Mouse (Mus musculus) kidney, embryonic 16.5 days (tissue): ENCODE results near the gene Rlf. TPM values are rescaled to one million over a fixed set of nuclear protein-coding genes. Genes with fewer than 3 reads are reported as not detected.

Source experiments
- ATAC-seq: fragments of 200-750 bp; cut with Nextera tagmentation; 2 replicates; pipeline ENCODE4 v1.8.0; 2017; ENCODE audit warnings: moderate TSS enrichment; ENCODE audit not compliant: low FRiP score, low TSS enrichment
- H3K27ac ChIP-seq: fragments of 300-500 bp; sonication (generic); 2 replicates; pipeline ENCODE4 v1.5.1; 2014; ENCODE audit warnings: low read length
- H3K27me3 ChIP-seq: fragments of 300-500 bp; sonication (generic); 2 replicates; pipeline ENCODE4 v1.6.1; 2014; ENCODE audit warnings: low read length, control low read depth, mixed read lengths; ENCODE audit not compliant: insufficient read depth
- H3K36me3 ChIP-seq: fragments of 300-500 bp; sonication (generic); 2 replicates; pipeline ENCODE4 v1.6.1; 2014; ENCODE audit warnings: low read length, control low read depth, mixed read lengths; ENCODE audit not compliant: insufficient read depth
- H3K4me1 ChIP-seq: fragments of 300-500 bp; sonication (generic); 2 replicates; pipeline ENCODE4 v1.6.1; 2014; ENCODE audit warnings: low read length, control low read depth, mixed read lengths; ENCODE audit not compliant: insufficient read depth
- H3K4me2 ChIP-seq: fragments of 300-500 bp; sonication (generic); replicated peaks from 2 replicates; pipeline ENCODE4 v1.6.1; 2014; ENCODE audit warnings: low read depth, low read length
- H3K4me3 ChIP-seq: fragments of 300-500 bp; sonication (generic); 2 replicates; pipeline ENCODE4 v1.5.1; 2014; ENCODE audit warnings: mild to moderate bottlenecking, low read length
- H3K9ac ChIP-seq: fragments of 300-500 bp; sonication (generic); replicated peaks from 2 replicates; pipeline ENCODE4 v1.6.1; 2014; ENCODE audit warnings: low read length
- H3K9me3 ChIP-seq: fragments of 300-500 bp; sonication (generic); 2 replicates; pipeline ENCODE4 v1.6.1; 2016; ENCODE audit warnings: low read length, control low read depth
- WGBS: fragments of 180-500 bp; shearing (Covaris S2); extraction: QIAGEN DNeasy Blood & Tissue Kit; methylation state at CpG from one replicate; pipeline ENCODE4 v1.1.7; 2014; 5-methylcytosine and 5-hydroxymethylcytosine counted together
- polyA plus RNA-seq: library from polyadenylated mRNA; unstranded; fragments of >200 nt; fragmentation: Nextera tagmentation; extraction: Ambion mirVana; gene quantifications from 2 replicates; pipeline ENCODE4 v1.2.1, GENCODE M21; 2015

Gene Rlf
- polyA plus RNA-seq = 23.8 and 26.3 TPM in 2 replicates

DNA sequence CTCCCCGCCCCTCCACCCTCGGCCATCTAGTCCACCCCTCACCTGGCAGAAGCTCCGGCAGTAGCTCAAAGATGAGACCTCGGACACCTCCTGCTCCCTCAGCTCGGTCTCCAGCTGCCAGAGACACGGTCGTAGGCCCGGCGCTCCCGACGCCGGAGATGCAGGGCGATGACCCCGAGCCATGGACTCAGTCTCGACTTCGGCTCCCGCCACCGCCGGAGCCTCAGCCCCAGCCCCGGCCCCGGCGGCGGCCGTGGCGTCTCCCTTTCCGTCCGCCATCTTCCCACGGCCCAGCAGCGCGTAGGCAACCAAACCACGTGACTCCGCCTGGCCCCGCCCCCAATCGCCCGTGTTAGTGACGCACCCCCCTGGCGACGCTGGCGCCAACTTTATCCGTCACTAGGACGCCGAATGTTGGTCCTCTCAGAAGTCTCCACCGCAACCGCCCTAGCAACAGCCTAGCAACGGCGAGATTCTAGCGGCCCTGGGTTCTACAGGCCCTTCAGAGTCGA, at the start of gene Rlf:
Gene Rlf (minus strand): TSS at position 292 of the 512 bp plus-strand sequence.
- Histone ChIP-seq H3K27ac (peak within 1 kb of the TSS; percentile 92), H3K9ac (peak within 1 kb of the TSS; percentile 96), H3K27me3 (no peaks in the 10 kb centered on the region), H3K4me3 (peak within 1 kb of the TSS; percentile 91), H3K4me2 (peak within 1 kb of the TSS; percentile 67), H3K36me3 (no peaks in the 10 kb centered on the region), H3K4me1 (peaks cover 23% of the 10 kb centered on the region), H3K9me3 (no peaks in the 10 kb centered on the region)
- 0% methylated on average over 48 of the region's 48 CpGs for WGBS
- ATAC-seq = peak; percentile 97

DNA sequence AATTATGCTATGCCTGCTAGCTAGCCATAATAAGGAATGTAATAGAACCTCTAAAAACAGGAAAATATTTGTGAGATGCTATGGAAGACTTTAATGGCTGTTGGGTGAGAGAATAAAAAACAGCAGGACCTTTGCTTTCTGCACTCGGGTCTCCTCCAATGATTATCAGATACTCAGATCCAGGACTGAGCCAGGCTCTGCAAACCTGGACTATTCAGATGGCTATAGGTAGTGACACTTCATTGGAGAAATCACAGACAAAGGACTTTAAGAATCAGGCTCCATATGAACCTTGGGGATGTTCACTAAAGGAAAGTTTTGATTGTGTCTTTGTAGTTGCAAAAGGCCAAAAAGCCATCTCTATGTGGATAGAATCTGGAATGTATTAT, 26.7 kb upstream of the Rlf start:
- Histone ChIP-seq H3K9me3 (no peaks in the 10 kb centered on the region), H3K4me3 (no peak overlapping the region), H3K27me3 (no peaks in the 10 kb centered on the region), H3K27ac (no peak overlapping the region), H3K9ac (no peak overlapping the region), H3K36me3 (no peaks in the 10 kb centered on the region), H3K4me2 (no peak overlapping the region), H3K4me1 (no peaks in the 10 kb centered on the region)
- ATAC-seq = no peak
- whole genome bisulfite sequencing = 91% methylated on average over 1 of the region's 1 CpGs

DNA sequence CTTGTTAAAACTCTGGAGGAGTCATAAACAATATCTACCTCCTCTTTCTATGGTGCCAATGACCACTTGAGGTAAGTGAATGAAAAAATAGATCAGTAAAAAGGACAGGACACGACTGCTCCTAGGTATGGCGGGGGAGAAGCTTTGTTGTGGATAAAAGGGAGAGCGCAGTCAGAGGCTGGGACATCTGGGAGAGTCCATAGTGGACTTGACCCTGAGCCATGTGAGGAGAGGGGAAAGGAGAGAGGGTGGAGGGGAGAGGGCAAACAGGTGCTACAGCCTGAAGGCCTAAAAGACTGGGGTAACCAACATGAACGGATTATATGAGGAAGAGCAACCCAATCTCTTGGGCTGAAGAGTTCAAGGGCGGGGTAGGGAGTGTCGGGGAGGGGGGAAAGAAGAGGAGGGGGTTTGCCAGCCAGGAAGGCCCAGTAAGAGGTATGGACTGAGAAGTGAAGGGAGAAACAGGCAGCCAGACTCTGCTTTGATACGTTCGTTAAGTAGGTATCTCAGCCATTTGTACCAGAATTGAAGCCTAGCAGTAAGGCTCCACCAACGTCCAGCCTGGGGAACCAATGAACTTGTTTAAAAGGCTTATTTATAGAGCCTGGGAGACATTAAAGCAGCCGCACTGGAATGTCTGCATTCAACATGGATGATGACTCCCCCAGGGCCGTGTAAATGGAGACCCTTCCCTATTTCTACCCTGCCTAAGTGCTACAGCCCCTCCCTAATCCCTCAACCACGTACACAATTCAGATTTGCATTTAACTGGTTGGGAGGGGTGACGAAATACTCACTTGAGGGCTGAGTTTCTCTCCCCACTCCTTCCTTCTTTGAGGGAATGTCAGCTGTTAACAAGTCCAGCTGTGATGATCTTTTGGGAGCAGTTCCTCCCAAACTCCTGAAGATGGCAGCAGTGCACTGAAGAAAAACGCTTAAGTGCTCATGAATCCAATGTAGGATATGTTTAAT, 26.0 kb upstream of the Rlf start:
- no peak overlapping the region for H3K27ac ChIP-seq
- H3K9ac ChIP-seq = no peak overlapping the region
- no peak overlapping the region for H3K4me2 ChIP-seq
- H3K36me3 ChIP-seq = no peaks in the 10 kb centered on the region
- H3K9me3 ChIP-seq = no peaks in the 10 kb centered on the region
- ATAC-seq = no peak; the same call in 1 of the 2 replicates
- H3K4me1 ChIP-seq = no peaks in the 10 kb centered on the region
- no peaks in the 10 kb centered on the region for H3K27me3 ChIP-seq
- WGBS = 47% methylated on average over 14 of the region's 14 CpGs
- H3K4me3 ChIP-seq = no peak overlapping the region

DNA sequence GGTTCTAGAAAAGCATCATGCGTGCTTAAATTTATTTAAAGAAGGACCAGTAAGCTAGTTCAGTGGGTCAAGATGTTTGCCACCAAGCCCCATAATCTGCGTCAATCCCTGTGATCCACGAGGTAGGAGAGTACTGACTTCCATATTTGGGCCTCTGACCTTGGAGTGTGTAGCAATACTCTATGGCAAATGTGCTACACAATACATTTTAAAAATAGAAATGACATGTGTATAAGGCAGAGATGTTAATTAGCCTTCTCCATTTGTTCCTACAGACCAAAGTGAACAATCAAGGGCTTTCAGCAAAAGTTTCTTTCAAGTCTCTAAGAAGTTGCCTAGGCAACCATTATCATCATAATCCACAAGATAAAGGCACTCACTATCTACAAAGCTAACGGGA, 25.0 kb upstream of the Rlf start:
- H3K4me1 ChIP-seq = no peaks in the 10 kb centered on the region
- H3K27me3 ChIP-seq = no peaks in the 10 kb centered on the region
- no peaks in the 10 kb centered on the region for H3K36me3 ChIP-seq
- H3K9ac ChIP-seq = no peak overlapping the region
- no peak overlapping the region for H3K4me3 ChIP-seq
- 86% methylated on average over 4 of the region's 4 CpGs for whole genome bisulfite sequencing
- H3K4me2 ChIP-seq = no peak overlapping the region
- no peak for ATAC-seq
- no peak overlapping the region for H3K27ac ChIP-seq
- no peaks in the 10 kb centered on the region for H3K9me3 ChIP-seq

DNA sequence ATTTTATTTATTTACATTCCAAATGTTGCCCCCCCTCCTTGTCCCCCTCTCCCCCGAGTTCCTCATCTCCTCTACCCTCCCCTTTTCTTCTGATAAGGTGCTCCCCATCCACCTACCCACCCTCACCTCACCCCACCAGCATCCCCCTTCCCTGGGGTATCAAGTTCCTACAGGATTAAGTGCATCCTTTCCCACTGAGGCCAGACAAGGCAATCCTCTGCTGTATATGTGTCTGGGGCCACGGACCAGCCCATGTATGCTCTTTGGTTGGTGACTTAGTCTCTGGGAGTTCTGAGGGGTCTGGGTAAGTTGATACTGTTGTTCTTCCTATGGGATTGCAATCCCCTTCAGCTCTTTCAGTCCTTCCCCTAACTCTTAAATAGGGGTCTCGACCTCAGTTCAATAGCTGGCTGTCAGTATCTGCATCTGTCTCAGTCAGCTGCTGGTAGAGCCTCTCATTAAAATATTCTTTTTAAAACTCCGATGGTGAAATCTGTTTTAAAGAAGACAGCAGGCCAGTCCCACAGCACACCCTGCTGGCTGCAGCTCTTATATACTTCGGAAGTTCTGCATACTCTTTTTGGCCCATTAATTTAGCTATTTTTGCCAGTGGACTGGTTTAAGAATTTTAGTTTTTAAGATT, 17.0 kb upstream of the Rlf start:
- WGBS = 4% methylated on average over 5 of the region's 5 CpGs

DNA sequence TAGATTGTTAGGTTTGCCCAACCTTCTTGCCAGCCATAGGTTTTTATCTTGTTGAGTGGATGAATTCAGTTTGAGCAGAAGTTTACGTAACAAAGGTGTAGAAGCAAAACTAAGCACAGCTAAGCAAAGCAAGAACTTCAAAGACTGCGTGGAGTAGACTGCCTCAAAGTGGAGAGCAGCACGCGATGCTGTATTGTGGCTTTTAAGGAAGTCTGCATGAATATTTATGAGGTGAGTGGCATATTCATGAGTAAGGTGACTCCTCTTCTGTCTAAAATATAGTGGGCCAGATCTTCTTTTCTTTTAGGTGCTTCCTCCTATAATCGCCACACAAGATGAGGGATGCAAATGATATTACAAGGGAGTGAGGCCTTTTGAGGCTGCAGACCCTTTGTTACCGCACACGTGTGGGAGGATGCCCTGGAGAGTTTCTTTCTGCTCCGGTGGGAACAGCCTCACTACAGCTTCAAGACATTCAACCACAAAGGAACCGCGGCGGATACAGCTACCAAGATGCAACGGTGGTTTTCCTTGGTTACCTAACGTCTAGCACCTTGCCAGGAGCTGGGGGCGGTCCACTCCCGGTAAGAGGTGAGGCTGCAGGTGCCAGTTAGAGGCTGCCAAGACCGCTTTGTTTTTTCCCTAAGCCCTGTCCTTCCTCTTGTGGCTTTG, 16.2 kb upstream of the Rlf start:
- Histone ChIP-seq H3K9me3 (0 out of 2 replicates have a peak, but pooled peaks cover 1% of the 10 kb centered on the region), H3K4me3 (peak overlapping the region; percentile 34), H3K4me1 (0 out of 2 replicates have a peak, but pooled peaks cover 4% of the 10 kb centered on the region)

More for the DNA sequence above, 17.0 kb upstream of the Rlf start:
- no peak overlapping the region for H3K27ac ChIP-seq
- no peaks in the 10 kb centered on the region for H3K27me3 ChIP-seq
- H3K9ac ChIP-seq = no peak overlapping the region
- no peaks in the 10 kb centered on the region for H3K36me3 ChIP-seq
- no peak overlapping the region for H3K4me2 ChIP-seq
- 0 out of 2 replicates have a peak, but pooled peaks cover 4% of the 10 kb centered on the region for H3K4me1 ChIP-seq
- no peak overlapping the region for H3K4me3 ChIP-seq
- H3K9me3 ChIP-seq = no peaks in the 10 kb centered on the region
- peak; percentile 67 for ATAC-seq

DNA sequence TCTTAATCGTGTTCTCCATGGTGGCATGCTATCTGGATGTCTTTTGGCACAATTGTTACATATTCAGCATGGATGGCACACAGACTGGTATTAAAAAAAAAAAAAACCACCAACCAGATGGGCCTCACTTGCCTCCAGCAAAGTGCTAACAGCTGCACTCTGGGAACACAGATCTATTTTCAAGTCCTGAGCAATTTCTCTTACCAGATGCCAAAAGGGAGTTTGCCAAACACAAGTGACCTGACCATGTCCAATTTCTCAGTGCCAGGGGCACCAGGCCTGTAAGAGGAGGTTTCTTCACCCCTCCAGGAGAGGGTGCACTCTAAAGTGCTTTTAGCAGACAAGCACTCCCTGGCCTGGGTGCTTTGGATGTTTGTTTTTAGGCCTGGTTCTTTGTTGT, 12.2 kb upstream of the Rlf start:
- no peak overlapping the region for H3K27ac ChIP-seq
- 69% methylated on average over 1 of the region's 1 CpGs for WGBS
- H3K4me3 ChIP-seq = no peak overlapping the region
- no peak for ATAC-seq
- no peaks in the 10 kb centered on the region for H3K36me3 ChIP-seq
- no peaks in the 10 kb centered on the region for H3K27me3 ChIP-seq
- H3K4me2 ChIP-seq = no peak overlapping the region
- 0 out of 2 replicates have a peak, but pooled peaks cover 7% of the 10 kb centered on the region for H3K9me3 ChIP-seq
- 0 out of 2 replicates have a peak, but pooled peaks cover 4% of the 10 kb centered on the region for H3K4me1 ChIP-seq
- H3K9ac ChIP-seq = no peak overlapping the region

More for the DNA sequence above, 16.2 kb upstream of the Rlf start:
- WGBS = 5% methylated on average over 16 of the region's 16 CpGs
- ATAC-seq = peak; percentile 67; the same call in 1 of the 2 replicates
- H3K9ac ChIP-seq = peak overlapping the region; percentile 41
- H3K4me2 ChIP-seq = peak overlapping the region; percentile 51
- no peaks in the 10 kb centered on the region for H3K27me3 ChIP-seq
- no peak overlapping the region for H3K27ac ChIP-seq
- no peaks in the 10 kb centered on the region for H3K36me3 ChIP-seq

DNA sequence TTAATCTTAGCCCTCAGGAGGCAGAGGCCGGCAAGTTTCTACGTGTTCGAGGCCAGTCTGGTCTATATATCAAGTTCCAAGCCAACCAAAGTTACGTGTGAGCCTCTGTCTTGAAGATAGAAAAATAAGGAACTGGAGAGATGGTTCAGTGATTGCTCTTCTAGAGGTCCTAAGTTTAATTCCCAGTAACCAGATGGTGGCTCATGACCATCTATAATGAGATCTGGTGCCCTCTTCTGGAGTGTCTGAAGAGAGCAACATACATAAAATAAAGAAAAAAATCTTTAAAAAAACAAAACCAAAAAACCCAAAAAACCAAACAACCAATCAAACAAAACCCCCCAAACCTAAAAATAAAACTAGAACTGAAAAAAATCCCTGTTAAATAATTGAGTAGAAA, 10.3 kb upstream of the Rlf start:
- Histone ChIP-seq H3K36me3 (no peaks in the 10 kb centered on the region), H3K9me3 (0 out of 2 replicates have a peak, but pooled peaks cover 7% of the 10 kb centered on the region), H3K4me3 (no peak overlapping the region), H3K27me3 (no peaks in the 10 kb centered on the region), H3K27ac (no peak overlapping the region), H3K4me2 (no peak overlapping the region), H3K9ac (no peak overlapping the region), H3K4me1 (no peaks in the 10 kb centered on the region)
- no peak for ATAC-seq
- WGBS = 82% methylated on average over 4 of the region's 4 CpGs

DNA sequence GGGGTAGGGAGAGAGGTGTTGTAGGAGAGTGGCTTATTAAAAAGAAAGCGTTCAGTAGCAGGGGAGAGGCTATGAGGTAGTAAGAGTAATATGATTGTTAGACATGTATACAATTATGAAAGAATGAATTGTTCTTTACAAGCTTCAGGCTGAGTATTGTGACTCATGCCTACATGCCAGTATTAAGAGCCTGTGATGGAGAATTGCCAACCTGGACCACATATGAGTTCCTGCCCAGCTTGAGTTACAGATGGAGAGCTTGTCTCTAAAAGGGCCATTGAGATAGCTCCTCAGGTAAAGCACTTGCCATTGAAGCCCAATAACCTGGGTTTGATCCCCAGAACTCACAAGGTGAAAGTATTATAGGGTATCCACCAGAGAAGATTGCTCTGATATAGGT, 8.3 kb upstream of the Rlf start:
- Histone ChIP-seq H3K4me2 (no peak overlapping the region), H3K36me3 (no peaks in the 10 kb centered on the region), H3K9me3 (0 out of 2 replicates have a peak, but pooled peaks cover 7% of the 10 kb centered on the region), H3K4me1 (no peaks in the 10 kb centered on the region), H3K4me3 (no peak overlapping the region), H3K27ac (no peak overlapping the region), H3K27me3 (no peaks in the 10 kb centered on the region), H3K9ac (no peak overlapping the region)
- ATAC-seq = no peak
- WGBS = 79% methylated on average over 1 of the region's 1 CpGs
